Mouse (Mus musculus): ENCODE data around the gene H2-M10.1. TPM values are rescaled to one million over a fixed set of nuclear protein-coding genes. Genes with fewer than 3 reads are reported as not detected.
"Not testable (repeated sequence)": the region's sequence is repeated elsewhere in the genome, so short reads cannot be mapped to it uniquely, and the experiment has no call there.

H2-M10.1 gene
- polyA plus RNA-seq (2014; fragmentation: Nextera tagmentation; extraction: Ambion mirVana): not detected in 2 replicates

- Histone ChIP-seq H3K9ac (ENCODE audit: low read depth, low read length) (no peak within 1 kb of the TSS), H3K36me3 (ENCODE audit: control insufficient read depth, insufficient read depth, low read length) (no peaks in the 10 kb centered on the region), H3K4me2 (ENCODE audit: low read depth, low read length) (no peak within 1 kb of the TSS), H3K27me3 (replicated peaks; ENCODE audit: control insufficient read depth, insufficient read depth, low read length) (no peaks in the 10 kb centered on the region), H3K9me3 (ENCODE audit: control insufficient read depth, low read length) (no peaks in the 10 kb centered on the region), H3K4me1 (ENCODE audit: control insufficient read depth, insufficient read depth, low read length) (no peaks in the 10 kb centered on the region), H3K27ac (replicated peaks; ENCODE audit: low read depth, low read length) (no peak within 1 kb of the TSS), H3K4me3 (ENCODE audit: low read depth, low read length) (no peak within 1 kb of the TSS)
- ATAC-seq (ENCODE audit: low read depth) (no peak), DNase-seq (ENCODE audit: low spot score) (no peak)
- 93% methylated on average over 4 of the region's 4 CpGs for WGBS
These were observed at the start of gene H2-M10.1 for GRCm38 (mm10) chr17:36326055-36326454. Gene H2-M10.1, minus strand, starts transcription at chr17:36326155.

- WGBS: 87% methylated on average over 2 of the region's 2 CpGs
- H3K4me1 ChIP-seq (ENCODE audit: control insufficient read depth, insufficient read depth, low read length); H3K9ac ChIP-seq (ENCODE audit: low read depth, low read length); H3K27me3 ChIP-seq (replicated peaks; ENCODE audit: control insufficient read depth, insufficient read depth, low read length); H3K4me3 ChIP-seq (ENCODE audit: low read depth, low read length); H3K4me2 ChIP-seq (ENCODE audit: low read depth, low read length); DNase-seq (ENCODE audit: low spot score); ATAC-seq (ENCODE audit: low read depth); H3K9me3 ChIP-seq (ENCODE audit: control insufficient read depth, low read length); H3K27ac ChIP-seq (replicated peaks; ENCODE audit: low read depth, low read length); H3K36me3 ChIP-seq (ENCODE audit: control insufficient read depth, insufficient read depth, low read length): not testable (repeated sequence)
These were observed 42.4 kb upstream of the H2-M10.1 start, which contains the start of gene H2-M10.3 for GRCm38 (mm10) chr17:36368317-36368716. Gene H2-M10.3, minus strand, starts transcription at chr17:36368417.

GRCm38 (mm10) chr17:36362404-36362803 lies 36.4 kb upstream of the H2-M10.1 start:
- not testable (repeated sequence) for H3K4me1 ChIP-seq (ENCODE audit: control insufficient read depth, insufficient read depth, low read length); H3K27ac ChIP-seq (replicated peaks; ENCODE audit: low read depth, low read length); H3K9me3 ChIP-seq (ENCODE audit: control insufficient read depth, low read length); H3K4me2 ChIP-seq (ENCODE audit: low read depth, low read length); DNase-seq (ENCODE audit: low spot score); ATAC-seq (ENCODE audit: low read depth); H3K4me3 ChIP-seq (ENCODE audit: low read depth, low read length); H3K27me3 ChIP-seq (replicated peaks; ENCODE audit: control insufficient read depth, insufficient read depth, low read length); H3K36me3 ChIP-seq (ENCODE audit: control insufficient read depth, insufficient read depth, low read length); H3K9ac ChIP-seq (ENCODE audit: low read depth, low read length)

GRCm38 (mm10) chr17:36357512-36357911 lies 31.6 kb upstream of the H2-M10.1 start:
- H3K36me3 ChIP-seq (ENCODE audit: control insufficient read depth, insufficient read depth, low read length); H3K4me3 ChIP-seq (ENCODE audit: low read depth, low read length); H3K4me1 ChIP-seq (ENCODE audit: control insufficient read depth, insufficient read depth, low read length); ATAC-seq (ENCODE audit: low read depth); H3K27me3 ChIP-seq (replicated peaks; ENCODE audit: control insufficient read depth, insufficient read depth, low read length); H3K9me3 ChIP-seq (ENCODE audit: control insufficient read depth, low read length); H3K4me2 ChIP-seq (ENCODE audit: low read depth, low read length); H3K9ac ChIP-seq (ENCODE audit: low read depth, low read length); H3K27ac ChIP-seq (replicated peaks; ENCODE audit: low read depth, low read length): not testable (repeated sequence)
- DNase-seq (ENCODE audit: low spot score): peak; percentile 11

DNA sequence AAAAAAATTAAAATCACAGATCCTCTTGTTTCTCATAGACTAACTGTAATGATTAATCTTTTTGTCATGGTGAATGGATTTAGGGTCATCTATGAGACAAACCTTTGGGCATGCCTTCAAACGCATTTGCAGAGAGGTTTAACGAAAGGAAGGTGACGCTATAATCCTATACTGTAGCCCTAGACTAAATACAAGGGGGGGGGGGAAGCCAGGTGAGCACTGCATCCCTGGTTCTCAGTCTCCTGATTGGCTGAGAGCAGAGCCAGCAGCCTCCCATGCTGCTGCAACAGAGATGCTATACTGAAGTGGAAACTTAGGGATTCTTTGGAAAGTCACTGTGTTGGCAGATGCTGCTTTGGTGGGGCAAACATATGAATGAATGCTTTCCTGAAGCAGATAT lies 29.8 kb upstream of the H2-M10.1 start:
- no peak overlapping the region for H3K4me3 ChIP-seq (ENCODE audit: low read depth, low read length)
- H3K9ac ChIP-seq (ENCODE audit: low read depth, low read length): no peak overlapping the region
- DNase-seq (ENCODE audit: low spot score) (no peak), ATAC-seq (ENCODE audit: low read depth) (no peak)
- no peak overlapping the region for H3K4me2 ChIP-seq (ENCODE audit: low read depth, low read length)
- H3K27ac ChIP-seq (replicated peaks; ENCODE audit: low read depth, low read length): no peak overlapping the region
- H3K9me3 ChIP-seq (ENCODE audit: control insufficient read depth, low read length): no peaks in the 10 kb centered on the region
- H3K27me3 ChIP-seq (replicated peaks; ENCODE audit: control insufficient read depth, insufficient read depth, low read length): no peaks in the 10 kb centered on the region
- H3K4me1 ChIP-seq (ENCODE audit: control insufficient read depth, insufficient read depth, low read length): no peaks in the 10 kb centered on the region
- no peaks in the 10 kb centered on the region for H3K36me3 ChIP-seq (ENCODE audit: control insufficient read depth, insufficient read depth, low read length)
- 34% methylated on average over 3 of the region's 3 CpGs for whole genome bisulfite sequencing

- not testable (repeated sequence) for H3K9me3 ChIP-seq (ENCODE audit: control insufficient read depth, low read length); H3K4me1 ChIP-seq (ENCODE audit: control insufficient read depth, insufficient read depth, low read length); H3K36me3 ChIP-seq (ENCODE audit: control insufficient read depth, insufficient read depth, low read length); H3K27ac ChIP-seq (replicated peaks; ENCODE audit: low read depth, low read length); H3K4me2 ChIP-seq (ENCODE audit: low read depth, low read length); H3K9ac ChIP-seq (ENCODE audit: low read depth, low read length); H3K4me3 ChIP-seq (ENCODE audit: low read depth, low read length); H3K27me3 ChIP-seq (replicated peaks; ENCODE audit: control insufficient read depth, insufficient read depth, low read length); ATAC-seq (ENCODE audit: low read depth)
- peak; percentile 76 for DNase-seq (ENCODE audit: low spot score)
These were observed 29.4 kb upstream of the H2-M10.1 start for GRCm38 (mm10) chr17:36355343-36355742.

GRCm38 (mm10) chr17:36315689-36316253 lies 10.2 kb downstream of the H2-M10.1 start:
- Histone ChIP-seq H3K27me3 (replicated peaks; ENCODE audit: control insufficient read depth, insufficient read depth, low read length) (no peaks in the 10 kb centered on the region), H3K27ac (replicated peaks; ENCODE audit: low read depth, low read length) (no peak overlapping the region), H3K4me1 (ENCODE audit: control insufficient read depth, insufficient read depth, low read length) (no peaks in the 10 kb centered on the region), H3K4me3 (ENCODE audit: low read depth, low read length) (peak overlapping the region; percentile 52), H3K9me3 (ENCODE audit: control insufficient read depth, low read length) (no peaks in the 10 kb centered on the region), H3K36me3 (ENCODE audit: control insufficient read depth, insufficient read depth, low read length) (no peaks in the 10 kb centered on the region), H3K4me2 (ENCODE audit: low read depth, low read length) (peak overlapping the region; percentile 85), H3K9ac (ENCODE audit: low read depth, low read length) (peak overlapping the region; percentile 64)
- DNase-seq (ENCODE audit: low spot score) (peak; percentile 3), ATAC-seq (ENCODE audit: low read depth) (no peak)
- WGBS: 14% methylated on average over 5 of the region's 5 CpGs

DNA sequence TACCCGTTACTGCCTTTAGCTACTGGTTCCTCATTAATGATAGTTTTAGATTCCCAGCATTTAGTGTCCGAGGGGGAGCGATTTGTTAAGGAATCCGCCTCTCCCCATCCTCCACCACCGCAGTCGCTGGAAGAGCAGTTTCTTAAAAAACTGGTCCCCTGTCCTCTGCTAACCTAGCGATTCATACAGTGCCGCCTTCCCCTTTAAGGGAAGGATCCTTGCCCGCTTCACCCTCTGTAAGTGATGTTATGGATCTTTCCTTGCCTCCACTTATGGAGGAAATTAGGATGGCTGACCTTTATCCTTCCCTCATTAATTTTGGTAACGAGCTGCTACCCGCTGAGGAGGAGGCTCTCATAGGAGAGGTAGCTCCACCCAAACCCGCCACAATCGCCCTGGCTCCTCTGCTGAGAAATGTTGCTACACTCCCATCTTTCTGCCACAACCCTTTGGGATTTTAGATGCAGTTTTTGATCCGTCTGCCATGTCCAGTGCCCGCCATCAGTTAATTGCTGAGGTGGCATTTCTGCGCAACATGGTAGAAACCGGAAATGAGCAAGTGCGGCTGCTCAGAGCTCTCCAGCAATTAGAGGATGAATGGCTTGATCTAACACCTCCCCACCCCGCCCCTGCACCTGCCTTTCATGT lies 10.8 kb downstream of the H2-M10.1 start:
- Histone ChIP-seq H3K9me3 (ENCODE audit: control insufficient read depth, low read length) (no peaks in the 10 kb centered on the region), H3K27ac (replicated peaks; ENCODE audit: low read depth, low read length) (no peak overlapping the region), H3K4me2 (ENCODE audit: low read depth, low read length) (peak overlapping the region; percentile 85), H3K4me3 (ENCODE audit: low read depth, low read length) (peak overlapping the region; percentile 52), H3K9ac (ENCODE audit: low read depth, low read length) (peak overlapping the region; percentile 64), H3K27me3 (replicated peaks; ENCODE audit: control insufficient read depth, insufficient read depth, low read length) (no peaks in the 10 kb centered on the region), H3K4me1 (ENCODE audit: control insufficient read depth, insufficient read depth, low read length) (no peaks in the 10 kb centered on the region), H3K36me3 (ENCODE audit: control insufficient read depth, insufficient read depth, low read length) (no peaks in the 10 kb centered on the region)
- 1% methylated on average over 19 of the region's 19 CpGs for WGBS
- DNase-seq (ENCODE audit: low spot score): peak; percentile 51
- ATAC-seq (ENCODE audit: low read depth): peak; percentile 77

DNA sequence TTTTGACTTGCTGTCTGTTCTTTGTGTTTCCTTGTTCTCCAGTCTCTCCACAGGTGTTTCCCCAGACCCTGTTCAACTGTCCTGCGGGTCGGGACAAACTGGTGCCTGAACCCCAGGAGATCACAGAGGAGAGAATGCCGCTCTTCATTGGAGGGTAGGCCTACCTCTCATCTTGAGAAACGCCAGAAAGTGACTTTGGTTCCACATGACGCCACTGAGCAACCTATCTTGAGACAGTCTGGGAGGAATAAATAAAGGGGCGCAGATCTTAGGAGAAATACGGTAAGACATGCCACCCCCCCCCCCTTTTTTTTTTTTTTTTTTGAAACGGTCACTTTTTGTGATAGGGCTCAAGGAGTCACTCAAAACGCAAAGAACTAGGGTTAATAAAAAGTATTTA lies 11.4 kb downstream of the H2-M10.1 start:
- WGBS: 3% methylated on average over 9 of the region's 9 CpGs
- Histone ChIP-seq H3K36me3 (ENCODE audit: control insufficient read depth, insufficient read depth, low read length) (no peaks in the 10 kb centered on the region), H3K27ac (replicated peaks; ENCODE audit: low read depth, low read length) (no peak overlapping the region), H3K4me3 (ENCODE audit: low read depth, low read length) (peak overlapping the region; percentile 52), H3K9me3 (ENCODE audit: control insufficient read depth, low read length) (no peaks in the 10 kb centered on the region), H3K9ac (ENCODE audit: low read depth, low read length) (peak overlapping the region; percentile 64), H3K27me3 (replicated peaks; ENCODE audit: control insufficient read depth, insufficient read depth, low read length) (no peaks in the 10 kb centered on the region), H3K4me1 (ENCODE audit: control insufficient read depth, insufficient read depth, low read length) (no peaks in the 10 kb centered on the region), H3K4me2 (ENCODE audit: low read depth, low read length) (peak overlapping the region; percentile 85)
- ATAC-seq (ENCODE audit: low read depth): peak; percentile 26; the same call in 1 of the 2 replicates
- peak; percentile 4 for DNase-seq (ENCODE audit: low spot score)
